Mouse (Mus musculus) kidney, postnatal 14 days (tissue): ENCODE results near the gene Fam69b.
A peak's percentile ranks its signal among the peaks of the same experiment; 100 is the strongest.

Source experiments
- DNase-seq: peaks from one replicate; pipeline ENCODE4 v3.0.0; 2022; ENCODE audit warnings: mixed read lengths

Fam69b gene

GRCm38 (mm10) chr2:26627921-26628739 lies at the start of gene Fam69b:
Gene Fam69b, plus strand, starts transcription at chr2:26628457.
- peak; percentile 89 for DNase-seq

- no peak for DNase-seq
Observed at GRCm38 (mm10) chr2:26579714-26580113, 48.5 kb upstream of the Fam69b start, which contains the start of gene Egfl7. Gene Egfl7, plus strand, starts transcription at chr2:26580014.

- DNase-seq: peak; percentile 61
Observed at GRCm38 (mm10) chr2:26580751-26581150, 47.5 kb upstream of the Fam69b start.

- DNase-seq: peak; percentile 66
Observed at GRCm38 (mm10) chr2:26582203-26582602, 46.1 kb upstream of the Fam69b start.

- no peak for DNase-seq
Observed at GRCm38 (mm10) chr2:26582741-26583140, 45.5 kb upstream of the Fam69b start.

- peak; percentile 85 for DNase-seq
Observed at GRCm38 (mm10) chr2:26583640-26584039, 44.6 kb upstream of the Fam69b start.

- no peak for DNase-seq
Observed at GRCm38 (mm10) chr2:26585713-26586112, 42.5 kb upstream of the Fam69b start.

GRCm38 (mm10) chr2:26586294-26587043 lies 41.8 kb upstream of the Fam69b start, which contains the start of gene Gm20532:
Gene Gm20532, plus strand, starts transcription at chr2:26586639.
- peak; percentile 76 for DNase-seq

- no peak for DNase-seq
Observed at GRCm38 (mm10) chr2:26587044-26587405, 41.2 kb upstream of the Fam69b start.

- DNase-seq: no peak
Observed at GRCm38 (mm10) chr2:26588573-26588972, 39.7 kb upstream of the Fam69b start.

- DNase-seq: no peak
Observed at GRCm38 (mm10) chr2:26589284-26589683, 39.0 kb upstream of the Fam69b start.

GRCm38 (mm10) chr2:26590282-26590681 lies 38.0 kb upstream of the Fam69b start:
- DNase-seq: no peak

- no peak for DNase-seq
Observed at GRCm38 (mm10) chr2:26590962-26591361, 37.3 kb upstream of the Fam69b start.

- DNase-seq: no peak
Observed at GRCm38 (mm10) chr2:26591416-26591815, 36.8 kb upstream of the Fam69b start.

GRCm38 (mm10) chr2:26593211-26594021 lies 34.8 kb upstream of the Fam69b start:
- DNase-seq: no peak

- peak; percentile 81 for DNase-seq
Observed at GRCm38 (mm10) chr2:26594022-26594346, 34.3 kb upstream of the Fam69b start.

- DNase-seq: peak; percentile 51
Observed at GRCm38 (mm10) chr2:26594461-26594933, 33.8 kb upstream of the Fam69b start.

GRCm38 (mm10) chr2:26594934-26595724 lies 33.1 kb upstream of the Fam69b start:
- DNase-seq: peak; percentile 83

GRCm38 (mm10) chr2:26595725-26596435 lies 32.4 kb upstream of the Fam69b start:
- no peak for DNase-seq

GRCm38 (mm10) chr2:26596898-26597297 lies 31.4 kb upstream of the Fam69b start:
- no peak for DNase-seq

- DNase-seq: no peak
Observed at GRCm38 (mm10) chr2:26597810-26598209, 30.4 kb upstream of the Fam69b start.
